Mouse (Mus musculus) layer of hippocampus, postnatal 10 days (tissue): ENCODE data around the gene Kcnma1. TPM values are rescaled to one million over a fixed set of nuclear protein-coding genes. Genes with fewer than 3 reads are reported as not detected.
A peak's percentile ranks its signal among the peaks of the same experiment; 100 is the strongest.

Source experiments
- DNase-seq, 2 experiments: peaks; one replicate each; pipeline ENCODE4 v3.0.0; 2021; ENCODE audit warnings: low spot score in 2 of 2
- total RNA-seq, 2 experiments: library from RNA; stranded (reverse); gene quantifications; 2 replicates each; pipeline ENCODE4 v1.2.3; 2021

The Kcnma1 gene
- total RNA-seq, 2 experiments from 2014 or later: 119 to 120 TPM

GRCm38 (mm10) chr14:23974685-23975084, 39.6 kb downstream of the Kcnma1 start:
- DNase-seq: no peak

DNA sequence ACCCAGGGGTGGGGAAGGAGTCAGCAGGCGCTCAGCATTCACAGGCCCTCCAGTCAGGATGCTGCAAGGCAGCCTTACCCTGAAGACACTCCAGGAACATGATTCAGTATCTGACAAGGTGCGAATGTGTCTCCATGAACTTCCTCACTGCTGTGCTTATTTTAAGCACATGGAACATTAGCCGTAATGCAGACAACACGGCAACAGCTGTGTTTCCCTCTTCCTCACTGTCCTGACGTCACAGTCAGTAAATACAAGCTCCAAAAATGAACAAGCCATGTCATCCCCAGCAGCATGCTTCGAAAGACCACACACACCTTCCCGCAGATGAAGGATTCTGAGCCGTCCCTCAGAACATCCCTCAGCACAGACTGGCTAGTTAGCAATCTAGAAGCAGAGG, 47.8 kb downstream of the Kcnma1 start:
- no peak for DNase-seq

DNA sequence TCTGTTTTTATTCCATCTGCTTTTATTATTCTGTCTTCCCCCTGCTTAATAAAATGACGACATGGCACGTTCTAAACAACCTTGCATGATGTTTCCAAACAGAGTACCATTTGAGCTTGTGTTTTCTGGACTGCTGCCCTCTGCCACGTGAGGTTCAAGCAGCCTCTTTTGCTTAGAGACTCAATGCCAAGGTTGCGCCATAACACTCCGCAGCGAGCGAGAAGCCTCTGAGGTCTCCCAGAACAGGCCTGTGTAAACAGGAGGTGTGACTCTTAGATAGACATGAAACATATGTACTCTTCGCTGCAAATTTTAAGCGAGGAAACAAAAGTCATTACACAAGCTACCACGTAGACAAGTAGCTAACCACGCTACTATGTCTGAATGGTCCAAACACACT, 55.2 kb downstream of the Kcnma1 start:
- no peak for DNase-seq

GRCm38 (mm10) chr14:23957270-23957669, 57.0 kb downstream of the Kcnma1 start:
- no peak for DNase-seq

DNA sequence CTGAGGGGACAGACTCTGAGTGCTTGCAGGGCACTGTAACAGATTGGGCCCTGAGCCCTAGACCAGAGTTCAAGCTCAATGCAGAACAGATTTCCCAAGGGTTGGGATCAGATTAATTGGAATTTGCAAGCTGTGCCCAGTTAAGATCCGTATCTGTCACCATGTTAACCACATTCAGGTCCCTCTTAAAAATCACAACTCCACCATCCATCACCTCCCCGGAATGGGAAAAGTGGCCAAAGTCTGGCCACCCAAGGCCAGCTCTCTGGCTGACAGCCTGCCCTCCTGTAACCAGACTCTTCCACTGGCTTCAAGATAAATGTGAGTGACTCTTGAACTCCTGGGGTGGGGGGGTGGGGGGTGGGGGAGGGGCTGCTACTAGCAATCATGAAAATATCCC, 70.4 kb downstream of the Kcnma1 start:
- no peak for DNase-seq

GRCm38 (mm10) chr14:23943152-23943551, 71.1 kb downstream of the Kcnma1 start:
- DNase-seq: no peak

- DNase-seq: no peak
Measured at GRCm38 (mm10) chr14:23942103-23942502, 72.2 kb downstream of the Kcnma1 start.

DNA sequence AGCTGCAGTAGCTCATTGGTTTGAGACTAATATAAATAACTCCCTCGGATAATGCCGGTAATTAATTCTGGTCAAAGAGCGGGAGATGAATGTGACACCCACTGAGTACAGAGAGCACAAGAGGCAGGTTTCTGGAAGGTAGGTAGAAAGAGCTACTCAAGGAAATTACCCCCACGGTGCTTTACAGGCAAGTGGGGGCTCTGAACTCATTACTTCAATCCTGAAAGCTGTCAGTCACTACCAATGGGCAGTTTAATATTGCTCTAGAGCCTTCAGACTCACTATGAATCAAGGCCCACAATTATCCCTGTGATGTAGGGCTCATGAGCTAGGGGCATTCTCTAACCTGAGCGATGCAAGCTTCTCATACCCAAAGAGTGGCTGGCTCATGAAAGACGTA, 79.3 kb downstream of the Kcnma1 start:
- DNase-seq: no peak

GRCm38 (mm10) chr14:23931671-23932071, 82.6 kb downstream of the Kcnma1 start:
- DNase-seq: no peak

DNA sequence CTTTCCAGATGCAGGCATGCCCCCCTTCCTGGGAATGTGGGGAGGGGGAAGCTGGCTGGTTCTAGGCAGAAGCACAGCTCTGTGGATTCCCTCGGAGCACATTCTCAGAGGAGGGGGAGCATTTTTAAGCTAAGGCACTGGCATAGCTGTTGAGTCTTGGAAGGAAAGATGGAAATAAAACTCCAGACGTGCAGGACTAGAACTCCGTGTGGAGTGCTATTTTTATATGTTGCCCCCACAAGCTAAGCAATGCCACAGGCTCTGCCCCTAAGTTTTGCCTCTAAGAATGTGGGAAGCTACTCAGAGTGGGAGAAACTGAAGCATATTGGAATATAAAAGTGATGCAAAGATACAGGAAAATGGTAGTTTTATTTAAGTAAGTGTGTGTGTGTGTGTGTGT, 85.1 kb downstream of the Kcnma1 start:
- no peak for DNase-seq

DNA sequence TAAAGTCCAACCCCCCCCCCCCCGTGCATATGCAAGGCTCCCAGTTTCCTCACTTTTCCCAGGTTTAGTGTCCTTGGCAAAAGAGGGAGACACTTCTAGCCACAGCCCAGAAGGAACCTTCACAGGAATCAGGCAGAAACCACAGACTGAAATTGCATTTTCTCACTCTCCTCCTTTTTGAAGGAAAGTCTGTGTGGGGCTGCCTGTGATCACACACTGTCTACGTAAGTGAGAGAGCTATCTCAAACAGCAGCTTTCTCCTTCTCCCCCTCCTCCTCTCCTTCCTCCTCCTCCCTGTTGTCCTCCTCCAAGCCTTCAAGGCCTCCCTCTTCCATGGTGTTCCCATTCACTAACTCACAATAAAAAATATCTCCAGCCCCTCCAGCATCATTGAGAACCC, 90.9 kb downstream of the Kcnma1 start:
- no peak for DNase-seq

- no peak for DNase-seq
Measured at GRCm38 (mm10) chr14:23922755-23923154, 91.5 kb downstream of the Kcnma1 start.

GRCm38 (mm10) chr14:23911108-23911629, 103.1 kb downstream of the Kcnma1 start:
- no peak for DNase-seq

DNA sequence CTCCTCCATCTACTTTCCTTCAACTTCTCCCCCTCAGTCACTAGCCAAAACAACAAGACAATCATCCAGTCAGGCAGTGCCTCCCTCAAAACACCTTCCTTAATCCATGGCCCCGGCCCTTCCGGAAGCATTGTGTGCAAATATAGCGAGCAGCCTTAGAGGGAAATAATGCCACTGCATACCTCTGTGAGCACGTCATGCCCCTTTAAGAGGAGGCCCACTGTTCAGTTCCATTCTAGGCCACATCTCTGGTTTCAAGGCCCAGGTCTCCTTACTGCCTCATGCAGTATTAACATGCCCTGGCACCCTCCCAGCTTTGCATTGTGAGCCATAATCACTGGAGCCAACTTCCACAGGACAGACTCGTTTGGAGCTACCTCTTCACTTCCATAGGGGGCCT, 105.7 kb downstream of the Kcnma1 start:
- no peak for DNase-seq

DNA sequence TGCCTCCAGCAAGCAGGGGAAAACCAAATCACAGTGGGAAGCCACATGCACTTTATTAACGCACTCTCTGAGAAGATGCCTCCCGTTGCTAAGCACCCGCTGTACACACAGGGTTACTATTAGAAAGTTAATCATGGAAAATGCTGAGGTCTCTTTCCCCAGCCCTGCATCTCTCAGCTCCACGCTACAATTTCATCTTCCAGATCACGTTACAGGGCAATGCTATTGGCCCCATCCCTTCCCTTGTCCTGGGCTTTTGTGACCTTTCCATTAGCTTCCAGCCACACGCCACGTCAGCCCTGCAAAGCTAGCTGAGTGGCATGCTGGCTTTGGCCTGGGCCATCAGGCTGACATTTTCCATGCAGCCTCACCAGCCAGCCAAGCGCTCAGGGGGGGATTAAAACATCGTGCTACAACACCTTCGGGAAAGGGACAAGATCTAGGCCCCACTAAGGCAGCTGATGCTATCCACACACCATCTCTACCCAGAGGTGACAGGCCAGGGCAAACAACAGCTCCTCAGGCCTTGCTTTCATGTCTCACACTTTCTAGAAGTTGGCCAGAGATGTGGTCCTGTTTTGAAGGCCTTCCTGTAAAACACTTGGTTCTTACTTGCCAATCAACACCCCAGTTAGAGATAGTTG, 111.5 kb downstream of the Kcnma1 start:
- peak in 1 of 2 experiments; percentile 23 for DNase-seq

- no peak for DNase-seq
Measured at GRCm38 (mm10) chr14:23899462-23899861, 114.8 kb downstream of the Kcnma1 start.

GRCm38 (mm10) chr14:23897815-23898214, 116.5 kb downstream of the Kcnma1 start:
- no peak for DNase-seq

GRCm38 (mm10) chr14:23896036-23896435, 118.3 kb downstream of the Kcnma1 start:
- no peak for DNase-seq

DNA sequence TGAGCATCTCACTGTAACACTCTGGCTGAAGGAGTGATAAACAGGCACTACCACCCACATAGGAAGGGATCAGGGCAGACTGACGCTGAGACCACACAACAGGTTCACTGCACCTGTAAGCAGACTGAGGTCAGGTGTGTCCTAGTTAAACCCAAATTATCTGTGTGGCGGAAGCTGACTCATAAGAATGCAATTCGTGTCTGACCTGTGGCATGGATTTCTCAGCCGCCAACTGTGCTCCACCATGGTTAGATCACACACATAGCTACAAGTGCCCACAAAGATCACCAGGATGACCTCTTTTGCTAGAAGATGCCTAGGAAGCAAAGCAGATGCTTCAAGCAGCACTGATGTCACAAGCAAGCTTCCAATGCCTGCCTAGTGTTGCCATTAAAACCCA, 128.2 kb downstream of the Kcnma1 start:
- no peak for DNase-seq

DNA sequence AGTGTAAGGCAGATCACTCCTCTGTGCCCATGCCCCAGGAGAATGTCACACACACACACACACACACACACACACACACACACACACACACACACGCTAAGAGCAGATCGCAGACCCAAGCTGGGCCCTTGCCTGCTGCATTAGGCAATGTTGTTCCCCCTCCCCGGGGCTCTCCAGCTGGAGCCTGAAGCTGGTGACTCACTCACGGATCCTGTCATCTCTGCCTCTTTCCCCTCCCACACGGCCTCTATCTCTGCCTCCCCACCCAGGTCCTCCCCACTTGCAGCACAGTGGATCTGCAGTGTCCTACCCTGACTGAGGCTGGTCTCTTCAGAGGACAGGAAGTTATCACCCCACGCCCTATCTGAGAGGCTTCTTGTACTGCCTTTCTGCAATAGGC, 128.8 kb downstream of the Kcnma1 start:
- peak; percentile 52 to 54 for DNase-seq

GRCm38 (mm10) chr14:23885071-23885470, 129.2 kb downstream of the Kcnma1 start:
- DNase-seq: no peak

DNA sequence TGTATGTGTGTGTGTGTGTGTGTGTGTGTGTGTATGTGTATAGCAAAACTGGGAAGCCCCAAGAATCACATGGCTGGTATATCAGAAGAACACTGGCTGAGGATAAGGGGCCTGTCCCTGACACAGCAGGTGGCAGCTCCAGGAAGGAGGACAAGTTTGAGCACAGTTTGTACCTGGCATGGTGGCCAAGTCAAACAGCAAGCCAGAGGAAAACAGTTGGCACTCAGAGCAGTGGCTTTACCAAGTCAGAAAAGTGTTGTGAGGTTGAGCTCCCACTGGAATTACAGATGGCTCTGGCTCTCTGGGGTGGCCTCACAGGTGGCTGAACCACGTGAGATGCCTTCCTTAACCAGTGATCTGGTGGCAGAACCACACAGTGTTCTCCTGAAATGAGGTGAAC, 132.3 kb downstream of the Kcnma1 start:
- DNase-seq: no peak

- no peak for DNase-seq
Measured at GRCm38 (mm10) chr14:23879331-23879730, 135.0 kb downstream of the Kcnma1 start.
